Mouse (Mus musculus): ENCODE results near the gene Gm17078. TPM values are rescaled to one million over a fixed set of nuclear protein-coding genes. Genes with fewer than 3 reads are reported as not detected.
"Not testable (repeated sequence)": the region's sequence is repeated elsewhere in the genome, so short reads cannot be mapped to it uniquely, and the experiment has no call there.

Gene Gm17078
- polyA plus RNA-seq (2012; rRNA removed), result not detected in 2 replicates

DNA sequence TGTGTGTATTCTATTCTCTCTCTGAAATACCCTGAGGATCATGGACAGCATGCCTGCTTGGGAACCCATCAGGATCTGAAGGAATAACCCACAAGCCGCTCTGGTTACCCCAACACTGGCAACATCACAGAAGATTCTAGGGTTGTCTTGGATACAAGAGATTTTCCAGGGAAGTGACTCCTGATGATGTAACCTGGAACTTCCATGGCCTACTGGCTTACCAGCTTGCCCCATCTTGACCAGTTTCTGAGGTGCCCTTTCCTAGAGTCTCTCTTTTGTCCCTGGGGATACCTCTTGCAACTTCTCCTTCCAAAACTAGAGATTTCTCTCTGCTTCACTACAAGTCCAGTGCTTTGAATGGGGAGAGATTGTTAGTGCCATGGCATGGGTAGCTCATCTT, at the start of gene Gm17078:
Gene Gm17078, minus strand, starts transcription at position 101 of the 400 bp plus-strand sequence.
- Histone ChIP-seq H3K4me3 (ENCODE audit: extremely low read depth, insufficient read depth, insufficient read length) (no peak within 1 kb of the TSS), H3K27ac (ENCODE audit: insufficient read depth, low read length) (no peak within 1 kb of the TSS), H3K36me3 (ENCODE audit: control insufficient read depth, insufficient read depth, low read length) (no peaks in the 10 kb centered on the region), H3K4me1 (ENCODE audit: control insufficient read depth, insufficient read depth, insufficient read length) (no peaks in the 10 kb centered on the region), H3K27me3 (ENCODE audit: control insufficient read depth, insufficient read depth, low read length) (no peaks in the 10 kb centered on the region)
- 81% methylated on average over 1 of the region's 1 CpGs for WGBS
- TF ChIP-seq POLR2A (IDR thresholded peaks at IDR 0.05; ENCODE audit: low read depth, low read length) (no peak), CTCF (IDR thresholded peaks at IDR 0.05; ENCODE audit: extremely low read depth, insufficient read depth, insufficient read length, insufficient replicate concordance) (no peak)
- no peak for DNase-seq (ENCODE audit: low read depth in 1 of 2, low spot score in 2 of 2)

DNA sequence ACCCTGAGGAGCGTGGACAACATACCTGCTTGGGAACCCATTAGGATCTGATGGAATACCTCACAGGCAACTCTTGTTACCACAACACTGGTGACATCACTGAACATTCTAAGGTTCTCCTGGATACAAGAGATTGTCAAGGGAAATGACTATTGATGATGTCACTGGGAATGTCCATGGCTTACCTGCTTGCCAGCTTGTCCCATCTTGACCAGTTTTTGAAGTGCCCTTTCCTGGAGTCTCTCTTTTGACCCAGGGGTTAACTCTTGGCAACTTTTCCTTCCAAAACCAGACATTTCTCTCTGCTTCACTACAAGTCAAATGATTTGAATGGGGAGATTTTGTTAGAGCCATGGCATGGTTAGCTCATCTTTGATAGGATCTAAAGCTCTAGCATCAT, 24.5 kb upstream of the Gm17078 start, which contains the start of gene Gm4181:
Gene Gm4181, minus strand, starts transcription at position 101 of the 400 bp plus-strand sequence.
- DNase-seq (ENCODE audit: low read depth in 1 of 2, low spot score in 2 of 2); H3K4me1 ChIP-seq (ENCODE audit: control insufficient read depth, insufficient read depth, insufficient read length): not testable (repeated sequence)
- 100% methylated on average over 1 of the region's 1 CpGs for WGBS

DNA sequence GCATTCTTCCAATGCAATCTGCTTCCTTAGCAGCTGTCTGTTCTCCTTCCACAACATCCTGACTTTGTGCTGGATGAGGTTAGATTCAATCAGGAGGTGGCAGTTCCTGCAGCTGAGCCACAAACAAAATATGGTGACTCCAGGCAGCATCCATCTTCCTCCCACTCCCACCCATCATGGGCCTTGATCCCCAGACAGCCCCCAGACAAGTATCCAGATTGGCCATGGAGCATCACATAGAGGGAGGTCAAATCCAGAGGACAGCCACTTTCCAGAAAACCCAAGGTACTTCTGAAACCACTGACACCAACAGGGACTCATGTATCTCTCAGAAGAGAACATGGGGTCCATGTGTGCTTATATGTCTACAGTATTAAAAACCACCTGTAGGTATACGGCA, 21.3 kb upstream of the Gm17078 start:
- not testable (repeated sequence) for H3K27me3 ChIP-seq (ENCODE audit: control insufficient read depth, insufficient read depth, low read length); H3K4me1 ChIP-seq (ENCODE audit: control insufficient read depth, insufficient read depth, insufficient read length); H3K36me3 ChIP-seq (ENCODE audit: control insufficient read depth, insufficient read depth, low read length); H3K27ac ChIP-seq (ENCODE audit: insufficient read depth, low read length); H3K4me3 ChIP-seq (ENCODE audit: extremely low read depth, insufficient read depth, insufficient read length)
- DNase-seq (ENCODE audit: low read depth in 1 of 2, low spot score in 2 of 2), result peak in 1 of 2 experiments; percentile 8
- WGBS, result 91% methylated on average over 1 of the region's 1 CpGs

More for the DNA sequence above, 24.5 kb upstream of the Gm17078 start, which contains the start of gene Gm4181:
- H3K27ac ChIP-seq (ENCODE audit: insufficient read depth, low read length); H3K4me3 ChIP-seq (ENCODE audit: extremely low read depth, insufficient read depth, insufficient read length); H3K27me3 ChIP-seq (ENCODE audit: control insufficient read depth, insufficient read depth, low read length); H3K36me3 ChIP-seq (ENCODE audit: control insufficient read depth, insufficient read depth, low read length): not testable (repeated sequence)

DNA sequence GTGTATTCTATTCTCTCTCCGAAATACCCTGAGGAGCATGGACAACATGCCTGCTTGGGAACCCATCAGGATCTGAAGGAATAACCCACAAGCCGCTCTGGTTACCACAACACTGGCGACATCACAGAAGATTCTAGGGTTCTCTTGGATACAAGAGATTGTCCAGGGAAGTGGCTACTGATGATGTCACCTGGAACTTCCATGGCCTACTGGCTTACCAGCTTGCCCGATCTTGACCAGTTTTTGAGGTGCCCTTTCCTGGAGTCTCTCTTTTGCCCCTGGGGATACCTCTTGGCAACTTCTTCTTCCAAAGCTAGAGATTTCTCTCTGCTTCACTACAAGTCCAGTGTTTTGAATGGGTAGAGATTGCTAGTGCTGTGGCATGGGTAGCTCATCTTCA, 19.1 kb downstream of the Gm17078 start, which contains the start of gene Gm17174:
Gene Gm17174, minus strand, starts transcription at position 101 of the 400 bp plus-strand sequence.
- WGBS, result 87% methylated on average over 4 of the region's 4 CpGs
- DNase-seq (ENCODE audit: low read depth in 1 of 2, low spot score in 2 of 2), result not testable (repeated sequence)

DNA sequence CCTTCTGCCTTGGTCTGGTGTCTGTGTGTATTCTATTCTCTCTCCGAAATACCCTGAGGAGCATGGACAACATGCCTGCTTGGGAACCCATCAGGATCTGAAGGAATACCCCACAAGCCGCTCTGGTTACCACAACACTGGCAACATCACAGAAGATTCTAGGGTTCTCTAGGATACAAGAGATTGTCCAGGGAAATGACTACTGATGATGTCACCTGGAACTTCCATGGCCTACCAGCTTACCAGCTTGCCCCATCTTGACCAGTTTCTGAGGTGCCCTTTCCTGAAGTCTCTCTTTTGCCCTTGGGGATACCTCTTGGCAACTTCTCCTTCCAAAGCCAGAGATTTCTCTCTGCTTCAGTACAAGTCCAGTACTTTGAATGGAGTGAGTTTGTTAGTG, 37.1 kb downstream of the Gm17078 start, which contains the start of gene Gm17175:
Gene Gm17175, minus strand, starts transcription at position 101 of the 400 bp plus-strand sequence.
- not testable (repeated sequence) for H3K4me1 ChIP-seq (ENCODE audit: control insufficient read depth, insufficient read depth, insufficient read length); H3K27me3 ChIP-seq (ENCODE audit: control insufficient read depth, insufficient read depth, low read length); H3K36me3 ChIP-seq (ENCODE audit: control insufficient read depth, insufficient read depth, low read length); H3K4me3 ChIP-seq (ENCODE audit: extremely low read depth, insufficient read depth, insufficient read length); H3K27ac ChIP-seq (ENCODE audit: insufficient read depth, low read length); DNase-seq (ENCODE audit: low read depth in 1 of 2, low spot score in 2 of 2)
- 91% methylated on average over 2 of the region's 2 CpGs for WGBS

More for the DNA sequence above, 19.1 kb downstream of the Gm17078 start, which contains the start of gene Gm17174:
- H3K4me3 ChIP-seq (ENCODE audit: extremely low read depth, insufficient read depth, insufficient read length); H3K27me3 ChIP-seq (ENCODE audit: control insufficient read depth, insufficient read depth, low read length); H3K27ac ChIP-seq (ENCODE audit: insufficient read depth, low read length); H3K36me3 ChIP-seq (ENCODE audit: control insufficient read depth, insufficient read depth, low read length); H3K4me1 ChIP-seq (ENCODE audit: control insufficient read depth, insufficient read depth, insufficient read length): not testable (repeated sequence)

Other genes with a start within 250 kb of the Gm17078 start
- gene Gm7247, start 249.6 kb downstream of the Gm17078 start, polyA plus RNA-seq (2012; rRNA removed), result not detected in 2 replicates
- gene Vmn2r88, start 200.5 kb downstream of the Gm17078 start, polyA plus RNA-seq (2012; rRNA removed), result not detected in 2 replicates
- not detected in 2 replicates for gene Vmn2r89, start 159.5 kb downstream of the Gm17078 start, polyA plus RNA-seq (2012; rRNA removed)
- not detected in 2 replicates for gene Gm5622, start 58.5 kb downstream of the Gm17078 start, polyA plus RNA-seq (2012; rRNA removed)
- gene Gm17175, start 37.2 kb downstream of the Gm17078 start, polyA plus RNA-seq (2012; rRNA removed), result not detected in 2 replicates
- gene Gm17174, start 19.2 kb downstream of the Gm17078 start, polyA plus RNA-seq (2012; rRNA removed), result not detected in 2 replicates
- not detected in 2 replicates for gene Gm4181, start 24.4 kb upstream of the Gm17078 start, polyA plus RNA-seq (2012; rRNA removed)
- not detected in 2 replicates for gene Gm17079, start 84.2 kb upstream of the Gm17078 start, polyA plus RNA-seq (2012; rRNA removed)
- gene Gm5800, start 105.9 kb upstream of the Gm17078 start, polyA plus RNA-seq (2012; rRNA removed), result not detected in 2 replicates
- gene Ang4, start 162.3 kb upstream of the Gm17078 start, polyA plus RNA-seq (2012; rRNA removed), result not detected in 2 replicates
- not detected in 2 replicates for gene AY358078, start 188.7 kb upstream of the Gm17078 start, polyA plus RNA-seq (2012; rRNA removed)
- gene Ear6, start 242.4 kb upstream of the Gm17078 start, polyA plus RNA-seq (2012; rRNA removed), result 3.9 and 15.5 TPM in 2 replicates